Mouse (Mus musculus) pancreas, adult 10 weeks (tissue): ENCODE data around the gene Kndc1. TPM values are rescaled to one million over a fixed set of nuclear protein-coding genes. Genes with fewer than 3 reads are reported as not detected.

Experiments
- polyA plus RNA-seq: library from polyadenylated mRNA; stranded (reverse); fragments of 350-450 nt; fragmentation: Illumina TruSeq; extraction: RNeasy Lipid Tissue Mini Kit (QIAGEN cat#74804); gene quantifications from one replicate; pipeline ENCODE4 v1.2.3, GENCODE M21; 2015; ENCODE audit warnings: low read depth, low replicate concordance; ENCODE audit not compliant: insufficient read depth

The Kndc1 gene
- polyA plus RNA-seq: 0.31 TPM

GRCm38 (mm10) chr7:139894655-139895557 lies at the start of gene Kndc1:
Kndc1 (plus strand) TSS chr7:139894696.

GRCm38 (mm10) chr7:139943674-139944281 lies 49.3 kb downstream of the Kndc1 start, which contains the start of gene Utf1:
Utf1 (plus strand) TSS chr7:139943789.

GRCm38 (mm10) chr7:139978278-139978892 lies 83.9 kb downstream of the Kndc1 start, which contains the start of gene 6430531B16Rik:
6430531B16Rik (minus strand) TSS chr7:139978755.

Other genes starting within 250 kb of the Kndc1 start
- gene Cfap46, start 210.9 kb upstream of the Kndc1 start, polyA plus RNA-seq: not detected
- gene Adgra1, start 60.5 kb upstream of the Kndc1 start, polyA plus RNA-seq: not detected
- gene Utf1, start 49.1 kb downstream of the Kndc1 start, polyA plus RNA-seq: not detected
- gene 6430531B16Rik, start 84.1 kb downstream of the Kndc1 start, polyA plus RNA-seq: not detected
- gene Adam8, start 97.9 kb downstream of the Kndc1 start, polyA plus RNA-seq: 0.85 TPM
- 14.4 TPM for gene Zfp511, start 141.7 kb downstream of the Kndc1 start, polyA plus RNA-seq
- 4.0 TPM for gene Tubgcp2, start 142.0 kb downstream of the Kndc1 start, polyA plus RNA-seq
- gene Msx3, start 154.4 kb downstream of the Kndc1 start, polyA plus RNA-seq: not detected
- not detected for gene Caly, start 187.9 kb downstream of the Kndc1 start, polyA plus RNA-seq
- not detected for gene Prap1, start 198.7 kb downstream of the Kndc1 start, polyA plus RNA-seq
- 41.4 TPM for gene Fuom, start 207.7 kb downstream of the Kndc1 start, polyA plus RNA-seq
- gene Paox, start 221.1 kb downstream of the Kndc1 start, polyA plus RNA-seq: 3.7 TPM
- gene Echs1, start 221.8 kb downstream of the Kndc1 start, polyA plus RNA-seq: 20.1 TPM
- 4.7 TPM for gene Mtg1, start 242.9 kb downstream of the Kndc1 start, polyA plus RNA-seq